Mouse (Mus musculus) layer of hippocampus, adult 9-11 months (tissue): Measurements from ENCODE around the gene Tyw3.
A peak's percentile ranks its signal among the peaks of the same experiment; 100 is the strongest.
"Not testable (repeated sequence)": the region's sequence is repeated elsewhere in the genome, so short reads cannot be mapped to it uniquely, and the experiment has no call there.

Experiments
- DNase-seq: peaks from one replicate; pipeline ENCODE4 v3.0.0; 2022

The Tyw3 gene

DNA sequence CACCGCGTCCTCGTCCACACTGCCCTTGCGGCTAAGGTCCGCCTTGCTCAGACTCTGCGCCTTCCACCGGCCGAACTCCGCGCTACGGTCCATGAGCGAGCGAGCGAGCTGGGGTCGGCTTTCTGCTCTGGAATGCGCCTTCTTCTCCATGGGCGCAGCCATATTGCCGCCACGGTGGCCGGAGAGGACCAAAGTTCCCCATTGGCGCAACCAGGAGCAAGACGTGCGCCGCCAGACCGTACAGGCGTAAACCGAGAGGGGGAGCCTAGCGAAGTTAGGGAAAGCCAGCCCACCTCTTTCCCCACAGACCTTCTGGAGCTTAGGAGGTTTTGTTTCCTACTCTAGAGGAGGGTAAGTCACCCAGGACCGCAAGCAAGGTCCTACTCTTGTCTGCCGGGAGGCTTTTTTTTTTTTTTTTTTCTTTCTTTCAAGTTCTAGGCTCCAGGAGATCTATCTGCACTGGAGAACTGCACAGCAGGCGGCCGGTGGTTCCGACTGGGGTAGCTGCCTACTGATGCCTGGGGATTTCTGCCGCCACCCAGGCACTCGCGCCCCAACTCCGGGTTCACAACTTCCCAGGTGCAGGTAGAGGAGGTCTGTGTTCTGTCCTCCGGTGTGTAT is at the start of gene Tyw3:
Gene Tyw3, minus strand, starts transcription at position 171 of the 621 bp plus-strand sequence.
- peak; percentile 95 for DNase-seq

DNA sequence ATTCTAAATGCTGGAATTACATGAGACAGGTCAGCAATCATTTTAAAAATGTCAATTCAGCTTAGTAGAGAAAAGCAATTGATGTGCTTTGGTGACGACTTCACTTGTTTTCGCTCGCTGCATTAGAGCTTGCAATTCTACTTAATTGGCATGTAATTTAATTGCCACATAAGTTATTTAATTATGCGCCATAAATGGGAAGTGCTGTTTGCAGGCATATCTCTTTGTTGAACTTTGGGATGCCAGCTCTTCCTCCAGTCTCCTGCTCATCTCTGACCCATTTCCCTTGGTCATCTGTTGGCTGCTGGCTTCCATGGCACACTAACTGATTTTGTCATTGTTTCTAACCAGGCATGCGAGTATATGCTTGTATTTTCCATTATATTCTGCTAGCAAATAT is 36.2 kb upstream of the Tyw3 start:
- DNase-seq = no peak

DNA sequence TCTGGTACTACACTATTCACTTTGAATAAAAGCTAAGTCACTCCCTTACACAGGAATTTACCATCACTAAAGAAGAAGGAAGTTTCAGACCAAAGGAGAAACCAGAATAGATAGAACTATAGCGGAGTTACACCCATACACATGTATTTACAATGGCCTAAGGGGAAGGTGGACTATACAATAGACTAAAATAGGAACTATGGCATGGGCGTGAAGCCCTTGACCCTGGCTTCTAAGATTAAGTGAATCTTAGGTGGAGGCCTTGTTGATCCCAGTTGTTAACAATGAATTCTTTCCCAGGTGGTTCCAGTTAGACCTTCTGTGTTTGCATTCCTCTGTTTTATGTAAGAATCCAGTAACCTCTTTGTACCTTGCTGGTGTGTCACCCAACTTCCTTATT is 34.4 kb upstream of the Tyw3 start:
- not testable (repeated sequence) for DNase-seq

DNA sequence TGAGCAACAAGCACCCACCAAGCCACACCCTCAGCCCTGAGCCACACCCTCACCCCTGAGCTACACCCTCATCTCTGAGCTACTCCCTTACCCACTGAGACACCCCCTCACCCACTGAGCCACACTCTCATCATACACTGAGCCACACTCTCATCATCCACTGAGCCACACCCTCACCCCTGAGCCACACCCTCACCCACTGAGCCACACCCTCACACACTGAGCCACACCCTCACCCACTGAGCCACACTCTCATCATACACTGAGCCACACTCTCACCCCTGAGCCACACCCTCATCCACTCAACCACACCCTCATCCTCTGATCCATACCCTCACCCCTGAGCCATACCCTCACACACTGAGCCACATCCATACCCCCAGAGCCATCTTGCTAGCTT is 31.4 kb upstream of the Tyw3 start:
- no peak for DNase-seq

DNA sequence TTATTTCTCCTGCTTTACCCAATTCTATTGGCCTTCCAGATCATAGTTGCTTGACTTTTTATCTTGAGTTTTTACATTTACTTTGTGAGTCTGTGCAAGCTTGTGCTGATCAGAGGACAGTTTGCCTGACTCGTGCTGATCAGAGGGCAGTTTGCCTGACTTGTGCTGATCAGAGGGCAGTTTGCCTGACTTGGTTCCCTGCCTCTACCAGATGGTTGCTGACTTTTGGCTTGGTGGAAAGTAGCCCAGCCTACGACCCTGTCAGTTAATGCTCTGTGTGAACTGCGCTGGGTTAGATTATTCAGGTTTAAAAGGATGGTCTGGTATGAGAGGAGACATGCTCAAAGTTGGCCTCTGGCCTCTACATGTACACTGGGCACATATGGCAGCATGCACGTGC is 19.2 kb upstream of the Tyw3 start:
- DNase-seq = no peak

DNA sequence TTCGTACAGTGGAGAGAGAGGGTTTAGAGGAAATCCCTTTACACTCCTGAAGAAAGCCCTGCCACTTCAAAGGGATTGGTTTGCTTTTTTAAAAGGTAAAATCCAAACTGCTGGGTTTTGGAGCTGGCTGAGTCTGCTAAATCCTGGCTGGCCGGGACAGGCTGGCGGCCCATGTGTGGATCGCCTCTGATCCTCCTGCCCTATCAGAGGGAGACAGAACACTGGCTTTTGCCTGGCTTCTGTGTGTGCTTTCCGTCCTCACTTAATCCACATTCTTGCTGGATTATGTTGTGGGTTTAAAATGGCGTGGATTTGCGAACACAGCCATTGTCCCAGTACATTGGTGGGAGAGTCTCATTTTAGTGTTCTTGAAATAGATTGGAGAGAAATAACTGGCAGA is 18.4 kb upstream of the Tyw3 start:
- no peak for DNase-seq

DNA sequence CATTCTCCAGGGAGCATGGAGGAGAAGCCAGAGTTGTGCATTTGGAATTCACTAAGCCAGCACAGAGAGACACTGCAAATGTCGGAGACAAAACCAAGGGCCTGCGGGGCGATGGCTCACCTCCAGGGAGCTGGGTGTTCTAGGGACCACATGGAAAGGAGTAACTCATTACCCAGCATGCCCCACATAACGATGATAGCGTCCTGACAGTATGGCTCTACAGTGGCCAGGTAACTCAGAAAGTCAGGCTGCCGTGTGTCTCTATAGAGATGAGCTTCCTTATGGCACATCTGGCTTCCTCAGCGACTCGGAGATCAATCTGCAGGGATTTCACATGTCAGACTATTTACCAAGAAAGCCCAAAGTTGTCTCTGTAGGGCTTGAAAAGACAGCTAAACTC is 17.9 kb upstream of the Tyw3 start:
- DNase-seq = no peak

DNA sequence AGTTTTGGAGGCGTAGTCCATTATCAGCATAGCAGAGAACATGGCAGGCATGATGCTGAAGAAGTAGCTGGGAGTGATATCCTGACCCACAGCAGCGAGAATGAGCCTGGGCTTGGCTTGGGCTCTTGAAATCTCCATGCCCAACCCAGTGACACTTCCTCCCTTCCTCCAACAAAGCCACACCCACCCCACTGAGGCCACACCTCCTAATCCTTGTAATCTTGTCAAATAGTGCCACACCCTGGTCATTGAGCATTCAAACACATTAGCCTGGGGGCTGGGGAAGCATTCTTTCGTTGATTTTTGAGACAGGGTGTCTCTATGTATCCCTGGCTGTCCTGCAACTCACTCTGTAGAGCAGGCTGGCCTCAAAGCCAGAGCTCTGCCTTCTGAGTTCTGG is 15.0 kb upstream of the Tyw3 start:
- DNase-seq = no peak

DNA sequence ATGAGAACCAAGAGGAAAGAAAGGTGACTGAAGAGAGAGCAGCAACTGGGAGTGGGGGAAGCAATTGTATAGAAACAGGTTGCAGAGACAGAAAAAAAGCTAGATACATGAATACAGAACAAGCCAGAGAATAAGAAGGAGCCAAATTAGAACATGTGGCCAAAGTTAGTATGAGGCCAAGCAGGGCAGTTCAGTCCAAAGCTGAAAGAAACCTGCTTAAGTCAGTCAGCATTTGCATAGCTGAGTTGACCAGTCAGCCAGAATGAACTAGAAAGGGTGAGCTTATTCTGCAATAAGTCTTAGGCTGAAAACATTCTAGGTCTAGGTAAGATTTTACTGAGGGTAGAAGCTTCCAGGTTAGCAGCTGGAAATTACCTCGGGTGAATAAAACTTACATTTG is 11.0 kb upstream of the Tyw3 start:
- DNase-seq = no peak

DNA sequence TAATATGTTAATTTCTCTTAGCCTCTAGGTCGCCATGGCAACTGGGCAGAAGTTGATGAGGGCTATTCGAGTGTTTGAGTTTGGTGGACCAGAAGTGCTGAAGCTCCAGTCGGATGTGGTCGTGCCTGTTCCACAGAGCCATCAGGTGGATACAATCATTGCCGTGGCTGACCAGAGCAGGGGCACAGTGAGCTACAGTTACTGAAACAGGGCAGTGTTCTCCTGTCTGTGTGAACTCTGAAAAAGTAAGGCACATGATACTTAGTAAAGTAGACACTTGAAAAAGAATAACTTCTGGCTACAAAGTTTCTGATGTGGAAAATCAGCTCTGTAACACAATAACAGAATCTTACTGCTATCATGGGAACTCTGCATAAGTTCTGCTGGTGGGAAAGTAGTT is 8.0 kb upstream of the Tyw3 start:
- DNase-seq = no peak

DNA sequence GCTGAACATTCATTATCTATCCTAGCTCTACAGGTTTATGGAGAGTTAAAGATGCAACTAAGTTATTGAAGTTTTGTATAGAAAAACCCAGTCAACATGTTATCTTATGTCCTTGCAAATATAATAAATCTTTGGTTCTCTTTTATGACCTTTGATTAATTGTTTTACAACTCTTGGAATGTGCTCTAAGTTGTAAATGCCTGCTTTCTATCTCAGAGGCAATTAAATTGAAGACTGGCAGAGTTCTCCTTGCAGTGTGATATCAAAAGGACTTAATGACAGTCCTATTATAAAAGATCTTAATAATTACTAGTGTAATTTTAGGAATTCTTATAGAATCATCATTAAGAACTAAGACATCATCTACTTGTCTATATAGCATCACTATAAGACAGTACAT is 5.2 kb upstream of the Tyw3 start:
- DNase-seq = no peak

DNA sequence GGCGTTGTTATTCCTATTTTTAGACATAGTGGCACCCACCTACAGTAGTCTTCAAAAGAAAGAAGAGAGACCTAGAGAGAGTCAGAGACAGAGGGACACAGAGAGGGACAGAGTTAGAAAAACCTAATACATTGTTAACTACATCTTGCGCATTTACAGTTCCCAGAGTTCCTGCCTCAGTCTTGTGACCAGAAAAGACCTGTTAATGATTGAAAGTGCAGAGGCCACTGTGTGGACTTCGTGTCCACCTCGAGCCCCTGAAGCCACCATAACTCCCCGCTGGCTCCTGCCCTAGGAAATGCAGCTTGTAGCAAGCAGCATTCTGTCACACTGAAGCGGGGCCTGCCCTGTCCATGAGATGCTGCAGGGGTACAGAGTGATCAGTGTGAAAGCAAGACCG is 657 bp upstream of the Tyw3 start:
- DNase-seq = no peak

DNA sequence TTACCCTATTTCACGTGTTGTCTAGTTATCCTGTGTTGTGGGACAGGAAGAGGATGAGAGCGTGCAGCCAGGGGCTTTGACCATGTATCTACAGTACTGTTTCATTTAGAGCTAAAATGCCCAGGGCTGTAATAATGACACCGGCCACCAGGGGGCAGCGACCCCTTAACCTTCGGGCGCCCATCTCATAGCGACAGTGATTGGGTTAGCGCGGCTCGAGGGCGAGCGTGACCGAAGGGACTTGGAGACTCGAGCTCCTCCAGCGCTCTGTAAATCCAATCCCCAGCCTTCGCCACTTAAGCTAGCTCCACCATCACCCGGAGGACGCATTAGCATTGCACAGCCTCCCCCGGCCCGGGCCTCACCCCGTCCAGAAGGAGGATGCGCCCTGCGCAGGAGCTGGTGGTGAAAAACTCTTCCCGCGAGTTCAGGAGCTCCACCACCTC is 393 bp downstream of the Tyw3 start, which contains the start of gene Cryz:
Gene Cryz, plus strand, starts transcription at position 224 of the 446 bp plus-strand sequence.
- DNase-seq = peak; percentile 89

DNA sequence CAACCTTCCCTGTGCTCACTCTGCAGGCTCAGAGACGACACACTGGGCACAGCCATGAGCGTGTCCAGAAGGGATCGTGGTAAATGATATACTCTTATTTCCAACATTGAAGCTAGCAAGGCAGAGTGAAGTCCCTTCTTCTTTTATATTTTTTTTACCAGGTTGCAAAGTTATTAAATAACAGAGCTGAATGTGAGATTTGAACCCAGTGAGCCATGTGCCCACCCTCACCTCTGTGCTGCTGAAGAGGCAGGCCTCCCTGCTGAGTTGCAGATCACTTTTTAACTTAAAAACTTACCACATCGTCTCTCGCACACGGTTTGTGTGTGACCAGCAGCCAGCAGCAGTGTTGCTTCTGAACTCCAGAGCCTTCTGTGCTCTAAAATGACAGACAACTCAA is 2.7 kb downstream of the Tyw3 start:
- no peak for DNase-seq

DNA sequence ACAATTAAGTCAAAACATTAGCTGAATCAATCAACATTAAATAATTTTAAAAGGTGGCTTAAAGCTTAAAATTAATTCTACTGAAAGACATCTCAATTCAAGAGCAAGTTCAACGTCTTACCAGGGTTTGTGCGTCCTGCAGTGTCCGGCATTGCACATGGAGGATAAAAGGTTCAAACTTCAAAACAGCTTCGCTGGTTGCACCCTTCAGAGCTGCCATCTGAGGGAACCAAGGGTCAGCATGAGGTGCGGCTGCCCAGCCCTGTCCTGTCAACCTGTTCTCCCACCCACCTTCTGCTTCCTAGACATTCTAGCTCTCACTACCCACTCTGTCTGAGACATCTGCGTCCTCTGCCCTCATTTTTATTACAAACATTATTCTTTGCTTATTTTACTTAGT is 3.3 kb downstream of the Tyw3 start:
- DNase-seq = no peak

DNA sequence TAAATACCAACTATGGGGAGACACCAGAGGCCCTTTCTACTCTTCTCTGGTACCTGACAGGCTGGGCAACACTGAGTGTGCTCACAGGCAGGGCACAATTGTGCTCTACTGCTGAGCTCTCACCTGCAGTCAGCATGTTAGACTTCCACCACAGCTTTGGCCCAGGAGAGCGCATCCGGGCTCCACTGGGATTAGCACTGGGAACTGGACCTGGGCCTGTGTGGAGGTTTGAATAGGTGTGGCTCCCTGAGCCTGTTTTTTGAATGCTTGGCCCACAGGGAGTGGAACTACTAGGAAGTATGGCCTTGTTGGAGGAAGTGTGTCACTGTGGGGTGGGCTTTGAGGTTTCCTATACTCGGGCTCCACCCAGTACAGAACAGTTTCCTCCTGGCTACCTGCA is 5.3 kb downstream of the Tyw3 start:
- DNase-seq = no peak

DNA sequence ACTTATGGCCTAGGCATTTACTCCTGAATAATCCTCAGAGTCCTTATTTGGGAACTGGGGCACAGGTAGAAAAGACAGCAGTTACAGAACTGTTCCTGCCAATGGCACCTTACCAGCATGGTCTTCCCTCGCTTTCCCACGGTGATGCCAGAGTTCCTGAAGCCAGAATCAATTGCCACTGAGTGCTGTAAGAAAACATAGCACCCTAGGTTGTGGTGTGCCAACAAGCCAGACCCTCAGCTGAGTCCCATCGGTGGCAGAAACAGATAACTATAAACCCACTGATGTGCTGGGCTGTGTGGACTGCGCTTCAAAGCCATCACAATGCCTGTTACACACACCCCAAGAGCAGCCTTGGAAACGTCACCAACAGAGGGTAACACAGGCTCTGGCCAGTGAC is 5.9 kb downstream of the Tyw3 start:
- DNase-seq = no peak

DNA sequence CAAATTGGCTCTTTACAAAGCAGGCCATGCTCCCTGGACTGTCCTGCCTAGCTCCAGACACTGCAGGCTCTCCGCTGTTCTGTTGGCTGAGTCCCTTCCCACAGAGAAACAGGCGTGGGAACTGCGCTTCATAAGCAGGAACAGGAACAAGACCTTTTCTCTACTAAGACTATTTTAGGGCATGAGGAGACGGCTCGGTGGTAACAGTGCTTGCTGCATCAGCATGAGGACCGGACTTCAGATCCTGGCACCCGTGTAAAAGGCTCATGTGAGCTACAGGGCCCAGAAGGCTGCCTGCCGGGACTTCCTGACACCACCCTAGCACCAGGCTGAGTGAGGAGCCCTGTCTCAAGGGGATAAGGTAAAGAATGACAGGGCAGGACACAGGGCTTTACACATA is 12.6 kb downstream of the Tyw3 start:
- peak; percentile 49 for DNase-seq

DNA sequence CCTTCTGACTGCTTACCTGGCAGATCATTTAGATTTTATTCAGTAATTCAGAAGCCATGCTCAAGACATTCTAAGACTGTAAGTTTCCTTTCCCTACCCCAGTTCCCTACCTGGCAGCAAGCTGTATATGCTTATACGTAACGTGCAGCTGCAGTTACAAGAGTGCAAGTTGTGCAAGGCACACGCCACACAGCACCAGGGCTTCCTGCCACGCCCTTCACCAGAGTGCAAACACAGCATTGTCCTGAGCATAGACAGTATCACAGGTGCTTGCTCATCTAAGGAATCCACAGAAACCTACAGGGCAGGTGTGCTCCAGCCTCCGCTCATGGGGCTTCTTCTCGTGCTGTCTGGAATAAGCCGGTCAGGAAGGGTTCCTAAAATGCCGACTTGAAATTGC is 19.0 kb downstream of the Tyw3 start:
- DNase-seq = no peak

DNA sequence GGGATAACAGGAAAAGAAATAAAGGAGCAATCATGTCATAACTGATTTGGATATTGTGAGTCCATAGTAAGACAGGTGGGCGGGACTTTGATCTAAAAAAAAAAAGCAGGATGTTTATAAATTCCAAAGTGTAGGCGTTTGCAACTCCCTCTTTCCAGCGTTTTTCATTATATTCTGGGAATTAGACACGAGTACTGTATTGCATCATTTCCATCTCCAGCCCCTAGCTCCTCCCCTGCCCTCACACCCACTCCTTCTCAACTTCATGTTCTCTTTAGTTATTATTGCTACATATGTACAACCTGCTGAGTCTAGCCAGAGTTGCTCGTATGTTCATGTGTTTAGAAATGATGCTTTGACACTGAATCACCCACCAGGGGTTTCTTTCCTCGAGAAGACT is 23.2 kb downstream of the Tyw3 start:
- no peak for DNase-seq

DNA sequence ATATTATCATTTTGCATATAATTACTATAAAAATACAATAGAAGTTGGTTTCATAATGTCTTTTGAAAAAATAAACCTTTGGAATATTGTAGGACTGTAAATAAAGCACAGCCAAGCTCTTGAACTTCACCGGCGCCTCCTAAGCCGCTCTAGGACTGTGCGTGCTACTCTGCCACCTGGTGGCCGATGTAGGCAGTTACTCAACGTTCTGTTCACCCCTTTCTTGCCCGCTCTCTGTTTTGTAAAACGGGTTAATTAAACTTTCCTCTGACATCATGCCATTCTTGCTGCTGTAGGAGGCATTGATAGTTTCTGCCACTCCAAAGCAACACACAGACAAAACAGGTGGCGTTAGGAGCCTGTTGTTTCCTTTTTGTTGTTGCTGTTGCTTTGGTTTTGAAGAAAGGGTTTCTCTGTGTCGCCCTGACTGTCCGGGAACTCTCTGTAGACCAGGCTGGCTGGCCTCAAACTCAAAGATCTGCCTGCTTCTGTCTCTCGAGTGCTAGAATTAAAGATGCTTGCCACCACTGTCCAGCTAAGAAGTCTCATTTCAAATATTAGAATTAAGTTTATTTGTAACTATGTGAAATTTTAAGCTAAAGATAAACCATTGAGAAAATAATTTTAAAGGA is 24.4 kb downstream of the Tyw3 start:
- peak; percentile 45 for DNase-seq

DNA sequence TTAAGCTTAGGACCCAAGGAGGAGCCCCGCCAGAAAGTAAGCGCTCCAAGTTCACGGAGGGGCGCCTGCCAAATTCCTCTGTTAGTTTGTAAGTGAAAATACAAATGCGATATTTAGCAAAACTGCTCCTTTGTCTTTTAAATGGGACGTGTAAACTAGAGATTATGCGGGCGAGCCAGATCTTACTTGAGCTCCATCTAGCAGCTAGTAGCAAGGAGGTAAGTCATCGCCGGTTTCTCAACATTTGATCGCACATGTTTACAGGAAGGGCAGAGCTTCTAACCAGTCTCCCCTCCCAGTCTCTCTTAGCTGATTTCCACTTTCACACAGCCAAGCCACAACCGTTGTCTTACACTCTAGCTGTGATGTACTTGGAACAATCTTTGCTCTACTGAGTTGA is 26.1 kb downstream of the Tyw3 start:
- DNase-seq = no peak

DNA sequence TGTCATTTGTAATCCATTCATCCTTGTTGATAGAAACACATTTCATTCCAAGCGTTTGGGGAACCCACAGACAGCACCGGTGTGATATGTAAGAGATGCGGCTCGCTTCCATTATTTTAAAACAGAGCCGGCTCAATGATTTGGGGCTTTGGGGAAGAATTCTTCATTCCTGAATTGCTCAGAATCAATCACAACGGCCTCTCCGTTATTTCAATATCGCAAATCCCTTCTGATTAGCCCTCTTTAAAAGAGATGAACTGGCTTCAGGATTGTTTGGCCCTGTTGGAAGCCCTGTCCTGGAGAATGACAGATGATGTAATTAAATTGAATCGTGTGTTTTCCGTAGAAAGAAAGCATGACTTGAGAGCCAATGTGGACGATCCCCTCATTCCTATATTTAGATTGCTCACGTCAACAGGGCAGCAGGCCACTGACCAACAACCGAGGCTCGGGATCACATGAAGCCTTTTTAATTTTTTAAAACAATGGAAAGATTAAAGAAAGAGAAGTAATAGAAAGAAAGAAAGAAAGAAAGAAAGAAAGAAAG is 26.8 kb downstream of the Tyw3 start:
- no peak for DNase-seq

DNA sequence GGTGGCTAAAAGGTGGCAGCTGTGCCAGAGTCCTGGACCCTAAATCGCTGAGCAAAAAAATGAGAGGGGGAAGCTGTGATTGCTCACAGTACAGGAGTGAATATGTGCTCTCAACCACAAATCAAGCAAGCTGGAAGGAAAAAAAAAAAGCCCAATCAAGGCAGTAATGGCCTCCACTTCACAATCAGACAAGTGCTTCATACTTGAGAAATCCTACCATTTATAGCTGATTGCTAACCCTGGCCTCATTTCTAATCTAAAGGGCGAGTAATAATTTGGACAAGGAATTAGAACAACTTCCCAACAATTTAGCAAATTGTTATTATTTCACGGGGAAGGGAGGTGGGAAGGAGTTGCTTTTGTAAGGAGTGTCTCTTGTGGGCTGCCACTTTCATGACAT is 31.5 kb downstream of the Tyw3 start:
- no peak for DNase-seq

DNA sequence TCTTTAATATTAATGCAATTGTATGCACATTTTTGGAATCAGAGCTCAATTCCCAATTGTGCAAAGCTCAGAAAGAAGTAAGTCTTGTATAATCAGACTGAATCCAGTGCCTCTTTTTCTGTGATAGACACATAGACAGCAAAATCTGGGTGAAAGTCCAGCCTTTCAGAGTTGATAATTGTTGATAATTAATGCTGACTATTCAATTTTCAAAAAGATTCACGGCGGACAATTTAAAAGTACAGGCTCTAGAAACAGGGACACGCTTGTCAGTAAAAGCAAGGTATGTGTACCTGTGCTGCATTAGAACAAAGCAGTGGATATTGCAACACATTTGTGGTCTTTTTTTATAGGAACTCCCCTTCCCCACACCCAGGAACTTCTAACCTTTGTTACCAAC is 34.7 kb downstream of the Tyw3 start:
- DNase-seq = no peak
